Mouse (Mus musculus) T-cell, adult 2 months (primary cell): ENCODE results near the gene Ssbp4.
"Not testable (repeated sequence)": the region's sequence is repeated elsewhere in the genome, so short reads cannot be mapped to it uniquely, and the experiment has no call there.

ENCODE experiments used
- DNase-seq: peaks from one replicate; pipeline ENCODE4 v3.0.0; 2022; ENCODE audit warnings: low spot score

Gene Ssbp4

DNA sequence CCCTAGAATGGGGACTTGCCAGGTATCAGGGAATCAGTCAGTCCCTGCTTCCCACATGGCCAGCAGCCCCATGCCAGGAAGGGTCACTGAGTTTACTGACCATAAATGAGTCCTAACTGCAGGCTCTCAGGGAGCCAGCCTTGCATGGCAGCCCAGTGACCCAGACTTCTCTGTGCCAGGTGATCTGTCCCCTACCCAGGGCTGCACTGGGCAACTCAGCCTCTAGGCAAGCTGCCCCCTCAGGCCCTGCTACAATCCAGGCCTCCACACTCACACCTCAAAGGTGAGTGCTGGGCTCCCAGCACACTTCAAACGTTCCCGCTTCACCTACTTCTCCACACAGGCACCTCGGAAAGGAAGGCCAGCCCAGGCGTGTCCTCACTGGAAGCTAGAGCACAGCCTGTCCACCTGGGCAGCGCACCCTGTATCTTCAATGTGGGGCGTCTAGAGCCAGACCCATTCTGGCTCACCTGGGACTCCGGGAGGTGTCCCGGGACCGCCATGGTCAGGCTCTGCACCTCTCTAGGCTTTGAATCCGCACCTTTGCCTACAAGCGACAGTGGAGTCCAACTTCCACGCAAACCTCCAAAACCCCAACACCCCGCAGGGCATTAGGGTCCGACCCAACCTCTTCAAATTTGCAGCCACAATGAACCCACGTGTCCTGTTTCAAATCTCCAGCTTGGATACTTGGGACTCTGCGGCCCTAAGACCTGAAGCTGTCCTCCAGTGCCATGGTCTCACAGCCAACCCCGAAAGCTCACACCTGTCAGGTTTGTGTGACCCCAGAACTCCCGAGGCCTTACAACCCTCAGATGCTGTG lies 1.7 kb downstream of the Ssbp4 start:
- DNase-seq = no peak

DNA sequence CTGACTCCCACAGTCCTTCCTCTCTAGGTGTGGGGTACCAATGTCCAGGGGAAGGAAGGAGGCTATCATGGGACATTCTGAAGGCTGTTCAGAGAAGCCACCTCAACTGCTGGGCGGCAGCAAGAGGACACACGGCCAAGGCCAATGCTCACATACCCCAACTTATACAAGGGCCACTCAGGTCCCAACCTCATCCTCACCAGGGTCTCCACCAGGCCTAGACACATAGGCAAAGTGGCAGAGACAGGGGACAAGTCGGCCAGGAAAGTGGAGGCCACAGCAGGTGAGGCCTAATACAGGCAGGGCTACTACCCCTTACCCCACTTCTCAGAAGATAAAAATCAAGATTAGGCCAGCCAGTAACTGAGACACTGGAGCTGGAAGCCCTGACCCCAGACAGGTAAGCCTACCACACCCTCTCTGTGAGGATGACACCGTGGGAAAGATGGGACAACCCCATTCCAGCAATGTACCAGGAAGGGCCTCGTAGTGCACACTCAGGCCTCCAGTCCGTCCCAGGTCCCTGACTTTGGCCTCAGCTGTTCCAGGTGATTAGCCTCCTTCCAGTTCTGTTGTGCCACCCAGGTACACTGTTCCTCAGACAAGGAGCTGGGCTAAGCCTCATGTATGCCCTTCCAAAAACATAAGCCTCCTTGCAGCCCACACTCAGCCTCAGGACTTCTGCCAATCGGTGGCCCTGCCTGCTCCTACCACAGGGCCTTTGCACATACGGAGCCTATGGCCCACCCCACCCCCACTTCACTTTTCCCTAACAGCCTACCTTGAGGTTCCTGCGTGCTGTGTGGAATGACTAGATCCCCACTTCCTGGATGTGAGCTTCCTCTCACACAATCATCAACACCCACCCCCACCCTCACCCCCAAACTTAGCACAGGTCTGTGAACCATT lies 2.5 kb downstream of the Ssbp4 start:
- DNase-seq = no peak

DNA sequence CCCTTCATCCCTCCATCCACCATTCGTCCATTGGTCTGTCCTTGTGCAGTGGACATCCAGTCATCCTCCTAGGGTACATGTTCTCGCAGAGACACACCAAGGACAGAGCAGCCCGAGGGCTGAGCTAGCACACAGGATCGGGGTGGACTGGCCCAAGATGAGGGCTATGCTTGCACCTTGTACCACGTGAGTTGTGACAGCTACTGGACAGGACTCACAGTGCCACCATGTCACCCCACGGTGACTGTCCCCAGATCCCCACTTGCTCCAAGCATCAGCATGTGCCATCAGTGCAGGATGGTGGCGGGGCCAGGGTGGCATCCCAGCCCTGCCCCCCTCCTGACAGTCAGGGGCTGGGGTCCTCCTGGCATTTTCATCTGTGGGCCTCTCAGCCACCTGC lies 4.1 kb downstream of the Ssbp4 start:
- DNase-seq = no peak

DNA sequence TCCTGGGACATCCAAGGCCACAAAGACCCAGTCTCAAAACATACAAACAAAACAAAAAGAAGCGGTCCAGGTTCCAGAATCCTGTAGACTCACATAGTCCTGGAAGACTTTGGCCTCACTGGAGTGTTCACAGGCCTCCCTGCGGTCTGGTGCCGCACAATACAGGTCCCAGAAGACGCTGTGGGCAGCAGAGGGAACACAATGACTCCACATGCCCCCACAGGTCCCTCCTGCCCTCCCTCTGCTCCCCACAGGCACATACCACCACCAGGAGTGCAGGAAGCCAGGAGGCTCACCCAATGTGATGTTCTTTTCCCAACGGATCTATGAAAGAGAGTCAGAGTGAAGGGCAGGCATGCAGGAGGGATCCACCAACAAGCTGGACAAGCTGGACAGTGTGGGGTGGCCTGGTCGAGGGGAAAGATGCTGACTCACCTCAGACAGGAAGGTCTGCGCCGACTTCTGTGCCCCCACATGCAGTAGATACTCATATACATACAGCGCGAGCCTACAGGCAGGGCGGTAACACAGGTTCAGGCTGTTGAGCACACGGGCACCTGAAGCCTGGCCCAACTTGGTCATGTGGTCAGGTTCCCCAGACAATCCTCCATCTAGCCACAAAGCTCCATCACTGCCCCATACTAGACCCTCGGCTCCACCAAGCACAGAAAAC lies 6.4 kb downstream of the Ssbp4 start:
- no peak for DNase-seq

DNA sequence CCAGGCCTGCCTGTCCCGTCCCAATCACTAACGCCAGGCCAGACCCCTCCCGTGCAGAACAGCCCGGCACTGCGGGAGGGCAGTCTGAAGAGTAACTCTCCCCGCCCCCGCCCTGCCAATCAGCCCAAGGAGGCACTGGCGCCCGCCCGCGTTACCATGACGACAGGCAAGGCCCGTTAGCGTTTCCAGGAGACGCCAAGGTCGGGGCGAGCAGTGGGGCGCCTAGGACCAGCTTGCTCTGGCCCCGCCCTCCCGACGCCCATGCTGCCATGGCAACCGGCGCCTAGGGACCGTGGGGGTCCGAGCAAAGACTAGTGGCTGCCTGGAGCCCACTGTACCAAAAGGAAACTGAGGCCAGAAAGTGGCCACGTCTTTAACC lies 7.4 kb downstream of the Ssbp4 start:
- peak; percentile 50 for DNase-seq

DNA sequence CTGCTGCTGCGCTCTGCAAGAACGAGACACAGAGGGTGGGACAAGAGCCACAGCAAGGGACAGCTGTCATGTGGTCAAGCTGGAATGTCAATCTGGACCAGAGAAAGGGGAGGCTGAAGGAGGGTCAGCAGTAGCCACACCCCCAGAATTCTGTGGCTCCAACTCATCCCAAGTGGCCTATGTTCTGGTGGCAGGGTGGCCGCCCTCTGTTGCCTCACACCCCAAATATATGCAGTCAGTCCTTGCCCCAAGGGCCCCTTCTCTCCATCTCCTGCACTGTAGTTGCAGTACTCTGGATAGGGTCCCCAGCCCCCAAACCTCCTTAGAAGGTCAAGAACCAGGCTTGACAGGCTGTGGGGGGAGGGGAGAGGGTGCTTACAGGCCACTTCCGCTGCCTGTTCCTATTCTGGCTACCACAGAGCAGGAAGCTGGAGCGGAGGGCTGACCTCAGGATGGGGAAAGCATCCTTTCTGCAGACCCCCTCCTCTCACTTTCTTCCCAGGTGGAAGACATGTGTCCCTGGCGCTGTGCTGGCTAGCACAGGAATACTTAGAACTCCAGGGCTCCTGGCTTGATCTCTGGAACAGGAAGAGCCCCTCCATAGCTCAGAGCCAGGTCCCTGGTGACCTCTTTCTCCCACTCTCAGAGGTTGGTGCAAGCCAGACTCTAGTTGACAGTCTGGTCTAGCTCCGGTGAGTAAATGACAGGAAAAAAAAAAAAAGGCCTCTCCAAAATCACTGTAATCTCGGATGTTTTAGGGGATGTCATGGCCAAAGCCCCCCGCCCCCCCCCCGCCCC lies 8.0 kb downstream of the Ssbp4 start:
- no peak for DNase-seq

DNA sequence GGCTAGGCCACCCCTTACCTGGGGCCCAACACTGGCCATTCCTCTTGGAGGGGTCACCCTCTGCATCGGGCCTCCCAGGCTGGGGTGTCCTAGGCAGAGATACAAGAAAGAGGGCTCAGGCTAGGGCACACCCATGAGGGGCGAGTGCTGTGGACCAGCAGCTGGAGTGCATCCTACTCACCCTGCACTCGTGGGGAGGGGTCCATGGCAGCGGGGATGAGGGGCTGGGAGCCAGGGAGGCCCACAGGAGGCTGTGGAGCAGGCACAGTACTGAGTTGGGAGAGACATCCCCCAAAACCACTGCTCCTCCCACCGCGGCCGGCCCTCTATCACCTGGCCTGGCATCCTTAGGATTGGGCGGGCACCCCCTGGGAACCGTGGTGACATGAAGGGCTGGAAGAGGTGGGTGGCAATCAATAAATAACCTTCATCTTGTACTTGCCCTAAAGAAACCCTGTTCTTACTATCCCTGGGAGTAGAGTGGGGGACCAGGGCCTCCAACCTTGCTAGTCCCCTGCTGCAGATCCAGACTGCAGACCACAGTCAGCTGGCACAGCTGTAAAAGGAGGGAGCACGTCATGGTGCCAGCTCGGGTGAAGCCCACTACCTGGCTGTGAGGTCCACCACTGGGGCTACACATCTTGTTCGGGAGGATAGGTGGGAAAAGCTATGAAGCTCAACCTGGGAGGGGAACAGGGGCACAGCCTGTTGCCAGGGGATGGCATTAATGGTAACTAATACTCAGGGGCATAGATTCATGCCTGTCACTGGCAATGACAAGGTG lies 9.0 kb downstream of the Ssbp4 start:
- no peak for DNase-seq

DNA sequence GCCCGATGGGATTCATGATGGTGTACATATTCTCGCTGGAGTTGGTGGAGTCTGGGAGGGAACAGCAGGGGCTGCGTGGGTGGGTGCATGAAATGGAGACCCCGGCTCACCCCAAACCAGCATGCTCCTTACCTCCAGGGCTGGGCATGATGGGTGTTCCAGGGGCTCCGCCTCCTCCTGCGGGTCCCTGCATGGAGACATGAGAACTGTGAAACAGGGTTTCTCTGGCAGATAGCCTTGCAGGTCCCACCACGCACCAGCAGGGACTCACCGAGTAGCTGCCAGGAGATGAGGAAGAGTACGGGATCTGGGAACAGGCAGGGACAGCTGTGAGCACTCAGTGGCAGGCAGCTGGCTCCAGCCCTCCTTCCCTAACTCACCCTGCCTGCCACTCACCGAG lies 9.9 kb downstream of the Ssbp4 start:
- DNase-seq = no peak

DNA sequence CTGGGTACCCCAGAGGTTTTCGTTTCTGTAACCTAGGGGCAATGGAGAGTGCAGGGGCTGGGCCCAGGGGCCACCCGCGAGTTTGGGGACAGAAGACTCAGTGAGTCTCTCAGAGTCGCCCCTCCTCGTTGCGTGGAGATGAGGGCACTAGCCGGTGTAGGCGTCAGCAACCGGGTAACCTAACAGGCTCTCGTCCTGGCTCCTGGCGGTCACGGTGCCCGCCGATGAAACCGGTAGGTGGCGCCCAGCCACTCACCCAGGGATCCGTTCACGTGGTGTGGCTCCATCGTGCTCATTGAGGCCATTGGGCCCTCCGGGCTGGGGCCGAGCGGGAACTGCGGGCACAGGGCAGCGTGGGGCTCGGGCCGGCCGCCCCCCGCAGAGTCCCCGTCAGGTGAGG lies 10.4 kb downstream of the Ssbp4 start:
- no peak for DNase-seq

DNA sequence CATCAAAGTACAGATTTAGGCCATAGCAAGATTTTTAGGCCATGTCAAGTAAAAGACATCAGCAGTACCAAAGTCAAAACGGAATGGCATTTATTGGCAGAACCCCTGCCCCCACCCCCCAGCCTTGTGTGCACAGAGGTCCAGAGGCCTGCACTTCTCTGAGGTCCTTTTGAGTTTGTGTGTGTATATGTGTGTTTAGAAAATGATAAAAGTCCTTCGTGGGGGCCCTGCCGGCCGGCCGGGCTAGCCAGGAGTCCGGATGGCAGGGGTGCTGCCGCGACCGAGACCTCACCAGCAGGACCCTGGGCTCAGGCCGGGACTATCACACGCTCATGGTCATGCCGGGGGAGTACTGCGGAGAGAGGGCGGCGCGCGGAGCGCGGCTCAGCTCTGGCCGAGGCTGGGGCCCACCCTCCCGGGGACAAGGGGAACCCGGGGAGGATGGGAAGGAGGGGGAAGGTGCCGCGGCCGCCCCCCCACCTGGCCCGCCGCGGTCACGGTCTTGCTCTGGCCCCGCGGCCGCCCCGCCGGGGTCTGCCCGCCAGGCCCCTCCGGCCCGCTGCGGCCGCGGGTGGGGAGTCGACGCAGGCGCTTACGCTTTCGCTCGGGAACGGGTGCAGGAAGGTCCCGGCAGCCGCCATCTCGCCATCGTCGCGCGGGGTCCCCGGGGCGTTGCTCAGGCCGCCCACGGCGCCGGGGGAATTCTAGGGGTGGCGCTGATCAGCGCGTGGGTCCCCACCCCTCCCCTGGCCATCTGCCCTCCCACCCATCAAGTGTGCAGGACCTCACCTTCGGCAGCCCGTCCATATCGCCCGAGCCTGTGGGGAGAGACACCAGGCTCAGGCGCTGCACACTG lies 11.0 kb downstream of the Ssbp4 start:
- DNase-seq = no peak

DNA sequence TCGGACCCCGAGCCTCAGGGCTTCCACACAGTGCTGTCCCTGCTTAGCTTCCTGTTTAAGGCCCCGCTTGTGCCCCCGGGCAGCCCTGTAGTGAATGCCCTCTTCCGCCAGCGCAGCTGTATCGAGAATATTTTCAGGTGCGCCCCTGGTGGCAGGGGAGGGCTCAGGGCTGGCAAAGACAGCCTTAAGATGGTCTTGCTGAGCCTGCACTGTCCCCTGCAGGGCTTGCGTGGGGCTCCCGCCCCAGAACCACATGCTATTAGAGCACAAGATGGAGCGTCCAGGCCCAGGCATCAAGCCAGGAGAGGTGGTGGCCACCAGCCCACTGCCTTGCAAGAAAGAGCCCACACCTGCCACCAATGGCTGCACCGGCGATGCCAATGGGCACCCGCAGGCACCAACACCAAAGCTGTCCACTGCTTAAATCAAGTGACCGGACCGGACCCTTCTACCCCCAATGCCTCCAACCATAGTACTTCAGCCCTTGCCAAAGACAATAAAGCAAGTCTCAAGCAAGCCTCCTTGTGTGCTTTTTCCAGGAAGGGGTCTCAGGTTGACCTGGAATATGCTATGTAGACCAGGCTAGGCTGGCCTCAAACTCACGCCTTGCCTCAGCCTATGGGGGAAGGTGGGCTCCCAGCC lies 11.8 kb downstream of the Ssbp4 start:
- DNase-seq = peak; percentile 42

DNA sequence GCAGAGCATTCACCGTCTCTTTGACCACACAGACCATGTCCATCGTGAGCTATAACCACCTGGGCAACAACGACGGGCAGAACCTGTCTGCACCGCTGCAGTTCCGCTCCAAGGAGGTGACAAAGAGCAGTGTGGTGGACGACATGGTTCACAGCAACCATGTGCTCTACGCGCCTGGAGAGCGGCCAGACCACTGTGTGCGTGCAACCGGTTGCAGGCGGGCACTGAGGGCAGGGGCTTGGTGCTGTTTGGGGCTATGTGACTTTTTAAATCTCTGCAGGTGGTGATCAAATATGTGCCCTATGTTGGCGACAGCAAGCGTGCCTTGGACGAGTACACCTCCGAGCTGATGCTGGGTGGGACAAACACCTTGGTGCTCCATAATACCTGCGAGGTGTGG lies 12.5 kb downstream of the Ssbp4 start:
- no peak for DNase-seq

DNA sequence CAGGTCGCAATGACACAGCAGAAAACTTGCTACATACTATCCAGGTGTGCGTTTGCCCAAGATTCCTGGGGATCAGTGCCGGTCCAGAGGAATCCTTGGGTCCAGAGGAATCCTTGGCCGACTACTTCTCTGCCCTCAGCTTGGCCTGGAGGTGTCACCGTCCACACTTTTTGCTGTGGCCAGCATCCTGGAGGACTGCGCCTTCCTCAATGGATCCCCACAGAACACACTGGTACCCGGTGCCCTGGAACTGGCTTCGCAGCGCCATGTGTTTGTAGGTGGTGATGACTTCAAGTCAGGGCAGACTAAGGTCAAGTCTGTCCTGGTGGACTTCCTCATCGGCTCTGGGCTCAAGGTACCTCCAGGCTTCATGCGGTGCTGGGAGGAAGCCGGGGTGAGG lies 12.9 kb downstream of the Ssbp4 start:
- no peak for DNase-seq

DNA sequence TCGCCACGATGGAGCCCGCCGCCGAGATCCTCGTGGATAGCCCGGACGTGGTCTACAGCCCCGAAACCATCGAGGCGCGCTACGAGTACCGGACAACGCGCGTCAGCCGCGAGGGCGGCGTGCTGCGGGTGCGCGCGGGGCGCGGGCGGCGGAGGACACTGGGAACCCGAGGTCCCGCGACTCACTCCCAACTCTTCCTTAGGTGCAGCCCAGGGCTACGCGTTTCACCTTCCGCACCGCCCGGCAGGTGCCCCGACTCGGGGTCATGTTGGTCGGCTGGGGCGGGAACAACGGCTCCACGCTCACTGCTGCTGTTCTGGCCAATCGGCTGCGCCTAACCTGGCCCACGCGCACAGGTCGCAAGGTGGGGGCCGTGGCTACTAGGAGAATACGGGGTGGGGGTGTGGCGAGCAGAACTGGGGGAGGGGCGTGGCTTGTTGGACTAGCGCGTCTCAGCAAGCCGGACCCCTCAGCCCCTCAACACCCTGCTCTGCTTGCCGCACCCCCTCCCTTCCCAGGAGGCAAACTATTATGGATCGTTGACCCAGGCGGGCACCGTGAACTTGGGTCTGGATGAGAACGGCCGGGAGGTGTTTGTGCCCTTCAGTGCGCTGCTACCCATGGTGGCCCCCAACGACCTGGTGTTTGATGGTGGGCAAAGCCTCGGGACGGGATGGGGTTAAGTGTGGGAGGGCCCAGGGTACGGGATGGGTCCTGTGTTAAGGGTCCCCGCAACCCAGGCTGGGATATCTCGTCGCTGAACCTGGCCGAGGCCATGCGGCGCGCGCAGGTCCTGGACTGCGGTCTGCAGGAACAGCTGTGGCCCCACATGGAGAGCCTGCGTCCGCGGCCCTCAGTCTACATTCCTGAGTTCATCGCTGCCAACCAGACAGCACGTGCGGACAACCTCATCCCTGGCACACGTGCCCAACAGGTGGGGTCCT lies 13.8 kb downstream of the Ssbp4 start:
- DNase-seq = peak; percentile 30

DNA sequence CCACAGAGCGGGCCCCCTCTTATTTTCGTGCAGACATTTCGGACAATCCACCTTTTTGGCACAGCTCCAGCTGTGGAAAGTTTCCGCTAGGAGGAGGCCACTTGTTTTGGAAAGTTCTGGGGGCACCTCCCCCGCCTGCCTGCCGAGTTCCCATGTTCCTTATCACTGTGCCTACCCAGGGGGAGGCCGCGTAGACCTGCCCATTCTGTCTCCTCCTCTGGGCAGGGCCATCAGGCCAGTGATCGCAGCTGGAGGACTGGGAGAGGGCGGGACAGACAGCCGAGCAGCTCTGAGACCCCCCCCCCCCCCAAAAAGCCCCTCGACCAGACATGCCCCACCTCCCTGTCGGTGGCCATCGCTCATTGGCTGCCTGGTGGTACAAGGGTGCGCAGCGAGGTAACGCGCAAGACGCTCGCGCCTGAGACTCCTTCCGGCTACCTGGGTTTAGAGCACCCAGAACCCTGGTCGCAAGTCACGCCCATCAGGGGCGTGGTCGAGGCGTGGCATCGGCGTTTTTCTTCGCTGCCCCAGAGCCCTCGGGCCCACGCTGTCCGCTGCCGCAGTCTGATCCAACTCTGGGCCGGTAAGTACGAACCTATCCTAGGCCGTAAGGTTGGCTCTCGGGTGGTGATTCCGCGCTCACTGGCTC lies 14.6 kb downstream of the Ssbp4 start, which contains the start of gene Isyna1:
Gene Isyna1, plus strand, starts transcription at position 413 of the 649 bp plus-strand sequence.
- DNase-seq = peak; percentile 81

DNA sequence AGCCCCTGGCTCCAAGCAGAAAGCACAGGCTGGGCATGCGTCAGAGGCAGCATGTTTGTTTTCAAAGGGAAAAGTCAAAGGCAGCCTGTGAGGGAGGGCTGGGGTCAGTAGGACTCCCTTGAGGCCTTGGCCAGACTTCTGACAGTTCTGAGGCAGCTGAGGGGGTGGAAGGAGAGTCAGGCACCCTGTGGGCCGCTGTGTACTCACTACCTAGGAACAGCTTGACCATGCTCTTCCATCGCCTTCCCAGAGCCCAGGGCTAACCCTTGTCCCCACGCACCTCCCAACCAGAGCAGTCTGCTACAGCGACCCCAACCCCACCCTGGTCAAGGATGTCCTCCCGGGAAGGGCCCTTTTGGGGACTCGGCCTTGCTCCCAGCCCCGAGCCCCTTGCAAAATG lies 15.5 kb downstream of the Ssbp4 start:
- DNase-seq = no peak

DNA sequence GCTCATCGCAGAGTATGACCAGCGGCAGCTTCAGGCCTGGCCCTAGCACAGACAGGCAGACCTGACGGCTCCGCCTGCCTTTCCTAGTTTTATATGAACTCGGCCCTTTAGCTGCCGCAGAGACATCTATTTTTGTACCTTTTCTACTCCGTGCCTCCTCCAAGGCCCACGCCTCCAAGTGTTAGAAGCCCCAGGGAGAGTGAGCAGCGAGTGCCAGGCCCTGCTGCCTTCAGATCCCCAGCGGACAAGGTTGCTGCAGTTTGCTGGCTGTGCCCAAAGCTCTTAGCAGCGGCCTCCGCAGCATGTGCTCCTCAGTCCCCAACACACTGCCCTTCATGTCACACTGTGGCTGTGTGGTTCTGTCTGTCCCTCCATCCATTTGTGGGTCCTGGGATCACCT lies 17.1 kb downstream of the Ssbp4 start:
- no peak for DNase-seq

DNA sequence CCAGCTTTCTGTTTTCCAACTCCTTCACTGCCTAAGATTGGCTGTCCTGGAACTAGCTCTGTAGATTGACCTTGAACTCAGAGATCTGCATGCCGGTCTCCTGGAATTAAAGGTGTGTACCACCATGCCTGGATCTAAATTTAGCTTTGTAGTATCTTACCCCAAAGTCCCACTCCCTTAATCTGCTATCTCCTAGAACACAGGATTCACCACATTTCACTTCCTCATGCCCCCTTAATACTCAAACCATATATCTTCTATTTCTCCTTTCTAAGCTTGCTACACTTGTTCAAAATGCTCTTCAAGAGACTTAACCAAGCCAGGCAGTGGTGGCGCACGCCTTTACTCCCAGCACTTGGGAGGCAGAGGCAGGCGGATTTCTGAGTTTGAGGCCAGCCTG lies 20.7 kb downstream of the Ssbp4 start:
- not testable (repeated sequence) for DNase-seq
